Mouse (Mus musculus): ENCODE measurements around the gene Cdkl4. TPM values are rescaled to one million over a fixed set of nuclear protein-coding genes. Genes with fewer than 3 reads are reported as not detected.
"Not testable (repeated sequence)": the region's sequence is repeated elsewhere in the genome, so short reads cannot be mapped to it uniquely, and the experiment has no call there.

Gene Cdkl4
- polyA plus RNA-seq, 1 experiment from 2014 or later: 0.49 TPM

- Histone ChIP-seq H3K27ac (ENCODE audit: low read depth, low read length) (no peak overlapping the region), H3K9ac (ENCODE audit: low read depth, low read length) (no peak overlapping the region), H3K9me3 (ENCODE audit: control insufficient read depth, low read length) (no peaks in the 10 kb centered on the region), H3K4me1 (ENCODE audit: control insufficient read depth, insufficient read depth, low read length) (no peaks in the 10 kb centered on the region), H3K27me3 (ENCODE audit: control insufficient read depth, insufficient read depth, low read length) (no peaks in the 10 kb centered on the region), H3K36me3 (ENCODE audit: control insufficient read depth, insufficient read depth, low read length) (no peaks in the 10 kb centered on the region), H3K4me2 (replicated peaks; ENCODE audit: low read depth, low read length) (no peak overlapping the region), H3K4me3 (ENCODE audit: low read length) (no peak overlapping the region)
- 62% methylated on average over 6 of the region's 6 CpGs for WGBS
- no peak for ATAC-seq (ENCODE audit: low FRiP score, low TSS enrichment)
These were observed 42.0 kb downstream of the Cdkl4 start for GRCm38 (mm10) chr17:80535633-80536032.

GRCm38 (mm10) chr17:80531351-80531750, 46.3 kb downstream of the Cdkl4 start:
- H3K27me3 ChIP-seq (ENCODE audit: control insufficient read depth, insufficient read depth, low read length); H3K4me3 ChIP-seq (ENCODE audit: low read length); H3K9ac ChIP-seq (ENCODE audit: low read depth, low read length); H3K4me1 ChIP-seq (ENCODE audit: control insufficient read depth, insufficient read depth, low read length); H3K4me2 ChIP-seq (replicated peaks; ENCODE audit: low read depth, low read length); H3K36me3 ChIP-seq (ENCODE audit: control insufficient read depth, insufficient read depth, low read length); H3K27ac ChIP-seq (ENCODE audit: low read depth, low read length); ATAC-seq (ENCODE audit: low FRiP score, low TSS enrichment); H3K9me3 ChIP-seq (ENCODE audit: control insufficient read depth, low read length): not testable (repeated sequence)
- WGBS: 71% methylated on average over 2 of the region's 2 CpGs

GRCm38 (mm10) chr17:80523231-80523630, 54.4 kb downstream of the Cdkl4 start:
- ATAC-seq (ENCODE audit: low FRiP score, low TSS enrichment): no peak
- 89% methylated on average over 3 of the region's 3 CpGs for WGBS

GRCm38 (mm10) chr17:80522229-80522556, 55.4 kb downstream of the Cdkl4 start:
- 76% methylated on average over 7 of the region's 7 CpGs for WGBS
- H3K4me1 ChIP-seq (ENCODE audit: control insufficient read depth, insufficient read depth, low read length): no peaks in the 10 kb centered on the region
- H3K27ac ChIP-seq (ENCODE audit: low read depth, low read length): no peak overlapping the region
- H3K9ac ChIP-seq (ENCODE audit: low read depth, low read length): no peak overlapping the region
- ATAC-seq (ENCODE audit: low FRiP score, low TSS enrichment): no peak
- H3K4me2 ChIP-seq (replicated peaks; ENCODE audit: low read depth, low read length): no peak overlapping the region
- no peaks in the 10 kb centered on the region for H3K9me3 ChIP-seq (ENCODE audit: control insufficient read depth, low read length)
- H3K4me3 ChIP-seq (ENCODE audit: low read length): no peak overlapping the region
- no peaks in the 10 kb centered on the region for H3K36me3 ChIP-seq (ENCODE audit: control insufficient read depth, insufficient read depth, low read length)
- H3K27me3 ChIP-seq (ENCODE audit: control insufficient read depth, insufficient read depth, low read length): no peaks in the 10 kb centered on the region

More at GRCm38 (mm10) chr17:80523231-80523630, 54.4 kb downstream of the Cdkl4 start:
- H3K27me3 ChIP-seq (ENCODE audit: control insufficient read depth, insufficient read depth, low read length): no peaks in the 10 kb centered on the region
- no peaks in the 10 kb centered on the region for H3K36me3 ChIP-seq (ENCODE audit: control insufficient read depth, insufficient read depth, low read length)
- no peak overlapping the region for H3K4me3 ChIP-seq (ENCODE audit: low read length)
- no peak overlapping the region for H3K27ac ChIP-seq (ENCODE audit: low read depth, low read length)
- H3K4me1 ChIP-seq (ENCODE audit: control insufficient read depth, insufficient read depth, low read length): no peaks in the 10 kb centered on the region
- no peak overlapping the region for H3K9ac ChIP-seq (ENCODE audit: low read depth, low read length)
- H3K4me2 ChIP-seq (replicated peaks; ENCODE audit: low read depth, low read length): no peak overlapping the region
- no peaks in the 10 kb centered on the region for H3K9me3 ChIP-seq (ENCODE audit: control insufficient read depth, low read length)

GRCm38 (mm10) chr17:80521521-80522228, 55.9 kb downstream of the Cdkl4 start:
- Histone ChIP-seq H3K4me3 (ENCODE audit: low read length) (no peak overlapping the region), H3K4me1 (ENCODE audit: control insufficient read depth, insufficient read depth, low read length) (no peaks in the 10 kb centered on the region), H3K4me2 (replicated peaks; ENCODE audit: low read depth, low read length) (no peak overlapping the region), H3K9ac (ENCODE audit: low read depth, low read length) (no peak overlapping the region), H3K36me3 (ENCODE audit: control insufficient read depth, insufficient read depth, low read length) (no peaks in the 10 kb centered on the region), H3K27ac (ENCODE audit: low read depth, low read length) (no peak overlapping the region), H3K27me3 (ENCODE audit: control insufficient read depth, insufficient read depth, low read length) (no peaks in the 10 kb centered on the region), H3K9me3 (ENCODE audit: control insufficient read depth, low read length) (no peaks in the 10 kb centered on the region)
- 78% methylated on average over 4 of the region's 4 CpGs for WGBS
- ATAC-seq (ENCODE audit: low FRiP score, low TSS enrichment): no peak

GRCm38 (mm10) chr17:80520537-80520936, 57.1 kb downstream of the Cdkl4 start:
- Histone ChIP-seq H3K27ac (ENCODE audit: low read depth, low read length) (no peak overlapping the region), H3K9ac (ENCODE audit: low read depth, low read length) (no peak overlapping the region), H3K36me3 (ENCODE audit: control insufficient read depth, insufficient read depth, low read length) (no peaks in the 10 kb centered on the region), H3K4me3 (ENCODE audit: low read length) (no peak overlapping the region), H3K27me3 (ENCODE audit: control insufficient read depth, insufficient read depth, low read length) (no peaks in the 10 kb centered on the region), H3K4me1 (ENCODE audit: control insufficient read depth, insufficient read depth, low read length) (no peaks in the 10 kb centered on the region), H3K4me2 (replicated peaks; ENCODE audit: low read depth, low read length) (no peak overlapping the region), H3K9me3 (ENCODE audit: control insufficient read depth, low read length) (no peaks in the 10 kb centered on the region)
- WGBS: 75% methylated on average over 8 of the region's 8 CpGs
- no peak for ATAC-seq (ENCODE audit: low FRiP score, low TSS enrichment)

- Histone ChIP-seq H3K4me2 (replicated peaks; ENCODE audit: low read depth, low read length) (no peak overlapping the region), H3K4me1 (ENCODE audit: control insufficient read depth, insufficient read depth, low read length) (no peaks in the 10 kb centered on the region), H3K9me3 (ENCODE audit: control insufficient read depth, low read length) (no peaks in the 10 kb centered on the region), H3K27me3 (ENCODE audit: control insufficient read depth, insufficient read depth, low read length) (no peaks in the 10 kb centered on the region), H3K36me3 (ENCODE audit: control insufficient read depth, insufficient read depth, low read length) (no peaks in the 10 kb centered on the region), H3K27ac (ENCODE audit: low read depth, low read length) (no peak overlapping the region), H3K4me3 (ENCODE audit: low read length) (no peak overlapping the region), H3K9ac (ENCODE audit: low read depth, low read length) (no peak overlapping the region)
- no peak for ATAC-seq (ENCODE audit: low FRiP score, low TSS enrichment)
- WGBS: 95% methylated on average over 12 of the region's 12 CpGs
These were observed 58.8 kb downstream of the Cdkl4 start for GRCm38 (mm10) chr17:80518811-80519210.

- H3K4me1 ChIP-seq (ENCODE audit: control insufficient read depth, insufficient read depth, low read length): no peaks in the 10 kb centered on the region
- H3K4me2 ChIP-seq (replicated peaks; ENCODE audit: low read depth, low read length): no peak overlapping the region
- H3K27ac ChIP-seq (ENCODE audit: low read depth, low read length): no peak overlapping the region
- no peaks in the 10 kb centered on the region for H3K27me3 ChIP-seq (ENCODE audit: control insufficient read depth, insufficient read depth, low read length)
- no peak overlapping the region for H3K9ac ChIP-seq (ENCODE audit: low read depth, low read length)
- no peaks in the 10 kb centered on the region for H3K9me3 ChIP-seq (ENCODE audit: control insufficient read depth, low read length)
- no peak for ATAC-seq (ENCODE audit: low FRiP score, low TSS enrichment)
- whole genome bisulfite sequencing: 73% methylated on average over 9 of the region's 9 CpGs
- no peaks in the 10 kb centered on the region for H3K36me3 ChIP-seq (ENCODE audit: control insufficient read depth, insufficient read depth, low read length)
- no peak overlapping the region for H3K4me3 ChIP-seq (ENCODE audit: low read length)
These were observed 60.4 kb downstream of the Cdkl4 start for GRCm38 (mm10) chr17:80517244-80517643.

- Histone ChIP-seq H3K9me3 (ENCODE audit: control insufficient read depth, low read length) (no peaks in the 10 kb centered on the region), H3K36me3 (ENCODE audit: control insufficient read depth, insufficient read depth, low read length) (no peaks in the 10 kb centered on the region), H3K4me2 (replicated peaks; ENCODE audit: low read depth, low read length) (no peak overlapping the region), H3K4me3 (ENCODE audit: low read length) (no peak overlapping the region), H3K27ac (ENCODE audit: low read depth, low read length) (no peak overlapping the region), H3K4me1 (ENCODE audit: control insufficient read depth, insufficient read depth, low read length) (no peaks in the 10 kb centered on the region), H3K27me3 (ENCODE audit: control insufficient read depth, insufficient read depth, low read length) (no peaks in the 10 kb centered on the region), H3K9ac (ENCODE audit: low read depth, low read length) (no peak overlapping the region)
- WGBS: 89% methylated on average over 9 of the region's 9 CpGs
- ATAC-seq (ENCODE audit: low FRiP score, low TSS enrichment): no peak
These were observed 61.7 kb downstream of the Cdkl4 start for GRCm38 (mm10) chr17:80515956-80516355.
